Mouse (Mus musculus) C2C12 (cell line): ENCODE measurements around the gene Cd244a.

Experiments used
- CEBPB ChIP-seq: IDR thresholded peaks from one replicate; pipeline ENCODE4 v1.6.1; 2011; ENCODE audit warnings: low read depth, mild to moderate bottlenecking, control low read depth, moderate library complexity
- CTCF ChIP-seq: IDR thresholded peaks from one replicate; pipeline ENCODE4 v1.5.1; 2011; ENCODE audit not compliant: control insufficient read depth, insufficient read depth, insufficient read length
- FOSL1 ChIP-seq: IDR thresholded peaks from one replicate; pipeline ENCODE4 v1.8.0; 2011; ENCODE audit warnings: mild to moderate bottlenecking, low read length; ENCODE audit not compliant: poor library complexity, insufficient read depth, severe bottlenecking
- MAX ChIP-seq: IDR thresholded peaks from one replicate; pipeline ENCODE4 v1.6.1; 2011; ENCODE audit warnings: mild to moderate bottlenecking, control low read depth
- MYOD1 ChIP-seq: IDR thresholded peaks from one replicate; pipeline ENCODE4 v1.6.1; 2011; ENCODE audit warnings: low read depth; ENCODE audit not compliant: control insufficient read depth, insufficient read length
- MYOG ChIP-seq: IDR thresholded peaks from one replicate; pipeline ENCODE4 v1.6.1; 2011; ENCODE audit not compliant: control insufficient read depth, insufficient read length; ENCODE audit errors: extremely low read depth
- USF1 ChIP-seq: IDR thresholded peaks from one replicate; pipeline ENCODE4 v1.6.1; 2011; ENCODE audit warnings: low read depth, mild to moderate bottlenecking, control low read depth, moderate library complexity

DNA sequence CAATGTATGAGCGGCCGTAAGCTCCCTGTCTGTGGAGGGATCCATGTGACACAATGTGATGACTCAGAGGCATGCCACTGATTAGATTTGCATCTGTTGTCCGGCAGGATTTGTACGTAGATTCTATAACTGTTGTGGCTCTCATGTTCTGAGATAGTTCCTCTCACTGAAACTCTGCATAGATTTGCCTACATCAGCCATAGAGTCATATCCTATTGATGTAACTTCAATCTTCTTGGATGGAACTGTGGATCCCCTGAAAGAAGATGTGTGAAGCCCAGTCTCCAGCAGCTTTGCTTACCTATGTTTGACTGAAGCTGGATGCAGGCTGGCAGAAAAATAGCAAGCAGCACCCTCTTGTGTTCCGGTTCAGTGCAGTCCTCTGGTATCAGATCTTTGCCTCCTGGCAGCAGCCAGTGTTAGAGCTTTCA, 99.6 kb downstream of the Cd244a start:
- TF ChIP-seq CTCF, result no peak
- TF ChIP-seq CEBPB, result no peak
- no peak for TF ChIP-seq FOSL1
- TF ChIP-seq USF1, result no peak
- TF ChIP-seq MAX, result no peak
- TF ChIP-seq MYOG, result no peak
- no peak for TF ChIP-seq MYOD1
